Mouse (Mus musculus) lung, adult 2 months (tissue): ENCODE measurements around the gene Dcp1a. TPM values are rescaled to one million over a fixed set of nuclear protein-coding genes. Genes with fewer than 3 reads are reported as not detected.

Experiments used
- DNase-seq: peaks from one replicate; pipeline ENCODE4 v3.0.0; 2022
- H3K4me1 ChIP-seq: fragments of 200-500 bp; 2 replicates; pipeline ENCODE4 v1.6.1; 2011; ENCODE audit warnings: low read length; ENCODE audit not compliant: control insufficient read depth, insufficient read depth
- H3K4me3 ChIP-seq: fragments of 200-500 bp; replicated peaks from 2 replicates; pipeline ENCODE3; 2011; ENCODE audit warnings: low read depth, mild to moderate bottlenecking, control low read depth, low read length; ENCODE audit errors: extremely low read depth
- CTCF ChIP-seq: fragments of 200-500 bp; IDR thresholded peaks from 2 replicates; pipeline ENCODE4 v1.5.1; 2011; ENCODE audit warnings: mild to moderate bottlenecking, low read length, control low read depth; ENCODE audit not compliant: insufficient read depth
- POLR2A ChIP-seq: fragments of 200-500 bp; IDR thresholded peaks from 2 replicates; pipeline ENCODE4 v1.6.1; 2011; ENCODE audit warnings: low read depth, mild to moderate bottlenecking, control low read depth, low read length, borderline replicate concordance; ENCODE audit errors: extremely low read depth
- WGBS: fragments of 180-500 bp; shearing (Covaris S2); methylation state at CpG from one replicate; pipeline ENCODE4 v1.1.7; 2018; 5-methylcytosine and 5-hydroxymethylcytosine counted together
- polyA plus RNA-seq: library from polyadenylated mRNA; depleted of rRNA; stranded (reverse); fragments of >200 nt; gene quantifications from 2 replicates; pipeline ENCODE4 v1.2.3, GENCODE M21; 2012

Gene Dcp1a
- polyA plus RNA-seq, 1 experiment, result 36.5 TPM

DNA sequence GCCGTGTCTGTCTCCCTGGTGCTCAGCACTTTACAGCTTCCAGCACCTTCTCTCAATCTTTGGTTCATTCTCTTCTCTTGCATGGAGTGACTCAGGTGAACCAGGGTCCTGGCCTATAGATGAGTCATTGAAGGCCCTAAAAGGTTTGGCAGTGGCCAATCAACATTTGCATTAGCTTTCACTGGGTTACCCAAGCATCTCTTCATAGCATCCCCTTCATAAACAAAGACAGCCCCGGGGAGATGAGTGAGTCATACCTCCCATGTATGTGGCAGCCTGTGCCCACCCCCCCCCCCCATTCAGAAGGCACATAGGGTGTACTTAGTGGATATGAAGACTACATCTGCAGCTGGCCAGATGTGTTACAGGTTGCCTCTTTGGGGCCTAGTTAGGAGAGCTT, 77.3 kb downstream of the Dcp1a start:
- no peak for TF ChIP-seq CTCF
- TF ChIP-seq POLR2A, result no peak
- DNase-seq, result no peak
- 68% methylated on average over 2 of the region's 2 CpGs for WGBS
- no peak overlapping the region for H3K4me3 ChIP-seq
- peaks cover under 1% of the 10 kb centered on the region; the same call in 1 of the 2 replicates for H3K4me1 ChIP-seq

DNA sequence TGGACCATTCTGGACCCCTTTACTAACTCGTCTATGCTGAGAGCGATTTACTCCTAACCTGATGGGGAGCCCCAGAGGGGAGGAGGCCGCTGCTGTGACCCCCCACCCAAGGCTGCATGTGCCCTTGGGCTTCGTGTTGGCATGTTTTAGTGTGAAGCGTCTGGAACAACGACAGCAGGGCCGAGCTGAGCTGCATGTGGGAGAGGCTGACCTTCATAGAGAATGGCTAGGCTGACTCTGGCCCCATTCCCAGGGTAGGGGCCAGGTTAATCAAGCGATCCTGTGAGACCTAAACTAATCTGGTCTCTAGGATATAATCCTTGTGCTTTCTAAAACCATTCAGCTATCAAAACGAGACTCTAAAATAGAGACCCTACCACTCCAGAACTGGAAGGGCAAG, 78.4 kb downstream of the Dcp1a start:
- 73% methylated on average over 9 of the region's 9 CpGs for WGBS
- Histone ChIP-seq H3K4me1 (no peaks in the 10 kb centered on the region), H3K4me3 (no peak overlapping the region)
- TF ChIP-seq POLR2A (no peak), CTCF (no peak)
- DNase-seq, result no peak

DNA sequence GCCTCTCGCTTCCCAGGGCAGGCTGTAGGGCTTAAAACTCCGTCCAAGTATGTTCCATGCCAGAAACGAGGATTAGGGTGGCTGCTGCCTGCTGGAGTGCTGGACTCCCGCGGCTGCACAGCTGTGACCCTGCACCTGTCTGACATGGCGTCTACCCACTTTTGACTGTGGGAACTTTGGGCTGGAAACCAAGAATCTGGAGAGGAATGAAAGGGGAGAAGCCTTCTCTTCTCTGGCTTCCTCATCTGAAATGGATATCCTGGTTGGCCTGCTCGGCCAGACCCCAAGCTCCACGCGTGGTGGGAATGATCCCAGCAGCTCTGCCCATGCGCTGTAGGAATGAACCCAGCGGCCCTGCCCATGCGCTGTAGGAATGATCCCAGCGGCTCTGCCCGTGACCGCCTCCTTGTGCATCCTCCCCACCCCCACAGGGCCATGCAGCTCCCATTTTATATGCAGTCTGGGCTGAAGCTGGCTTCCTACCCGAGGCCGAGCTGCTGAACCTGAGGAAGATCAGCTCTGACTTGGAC, 80.1 kb downstream of the Dcp1a start:
- WGBS, result 89% methylated on average over 17 of the region's 17 CpGs
- H3K4me1 ChIP-seq, result no peaks in the 10 kb centered on the region
- no peak overlapping the region for H3K4me3 ChIP-seq
- no peak for DNase-seq
- TF ChIP-seq POLR2A, result no peak
- no peak for TF ChIP-seq CTCF

DNA sequence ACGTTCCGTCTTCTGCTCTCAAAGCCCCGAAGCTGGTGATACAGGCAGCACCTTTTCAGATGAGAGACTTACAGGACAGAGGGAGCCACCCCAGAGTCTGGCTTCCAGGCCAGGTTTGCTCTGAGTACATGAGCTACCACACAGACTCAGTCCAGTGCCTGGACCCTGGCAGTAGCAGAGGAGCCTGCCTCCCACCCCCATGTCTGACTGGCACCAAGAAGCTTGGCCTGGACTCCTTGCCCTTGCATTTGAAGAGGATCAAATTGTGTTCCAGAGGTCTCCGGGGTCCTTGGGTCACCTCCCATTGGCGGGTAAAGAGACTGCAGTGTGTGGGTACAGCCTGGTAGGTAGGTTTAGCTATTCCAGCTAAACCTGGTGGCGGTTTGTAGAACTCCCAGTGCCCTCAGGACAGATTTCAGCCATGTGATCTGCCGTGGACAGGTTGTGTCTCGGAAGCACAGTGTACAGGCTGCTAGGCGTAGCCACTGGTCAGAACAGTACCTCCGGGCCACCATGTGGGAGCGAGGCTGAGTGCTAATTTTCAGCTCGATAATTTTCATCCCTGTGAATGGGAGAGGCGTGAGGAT, 81.6 kb downstream of the Dcp1a start:
- no peaks in the 10 kb centered on the region for H3K4me1 ChIP-seq
- whole genome bisulfite sequencing, result 89% methylated on average over 13 of the region's 13 CpGs
- TF ChIP-seq CTCF, result no peak
- TF ChIP-seq POLR2A, result no peak
- no peak overlapping the region for H3K4me3 ChIP-seq
- DNase-seq, result no peak

DNA sequence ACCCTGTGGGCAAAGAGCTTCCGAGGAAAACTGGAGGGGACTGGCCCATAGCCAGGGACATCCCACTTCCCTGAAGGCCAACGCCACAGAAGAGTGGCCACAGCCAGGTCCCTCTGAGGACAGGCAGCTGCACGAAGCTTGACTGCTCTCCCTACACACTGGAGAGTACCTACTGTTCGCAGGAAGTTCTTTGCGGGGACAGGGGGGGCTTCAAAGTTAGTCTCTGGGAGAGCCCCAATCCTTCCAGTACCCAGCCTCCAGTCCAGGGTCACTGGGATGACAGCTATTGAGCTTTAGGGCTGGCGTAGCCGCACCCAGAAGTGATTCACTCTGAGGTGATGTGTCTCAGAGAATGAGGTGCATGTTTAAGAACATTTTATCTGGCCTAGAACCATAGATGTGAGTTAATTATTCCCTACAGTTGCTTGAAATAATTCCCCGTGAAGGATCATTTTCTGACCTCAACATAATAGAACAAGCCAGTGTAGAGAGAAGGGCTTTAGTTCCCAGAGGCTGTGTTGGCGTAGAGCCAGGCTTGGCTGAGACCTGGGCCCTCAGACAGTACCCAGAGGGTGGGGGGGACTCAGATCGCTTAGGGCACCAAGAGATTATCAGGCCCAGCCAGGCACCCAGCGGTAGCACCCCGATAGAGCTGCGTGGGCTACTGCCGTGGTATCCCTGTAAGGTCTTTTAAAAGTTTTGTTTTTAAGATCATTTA, 82.3 kb downstream of the Dcp1a start:
- DNase-seq, result no peak
- no peak for TF ChIP-seq CTCF
- TF ChIP-seq POLR2A, result no peak
- Histone ChIP-seq H3K4me3 (no peak overlapping the region), H3K4me1 (no peaks in the 10 kb centered on the region)
- WGBS, result 66% methylated on average over 14 of the region's 14 CpGs

DNA sequence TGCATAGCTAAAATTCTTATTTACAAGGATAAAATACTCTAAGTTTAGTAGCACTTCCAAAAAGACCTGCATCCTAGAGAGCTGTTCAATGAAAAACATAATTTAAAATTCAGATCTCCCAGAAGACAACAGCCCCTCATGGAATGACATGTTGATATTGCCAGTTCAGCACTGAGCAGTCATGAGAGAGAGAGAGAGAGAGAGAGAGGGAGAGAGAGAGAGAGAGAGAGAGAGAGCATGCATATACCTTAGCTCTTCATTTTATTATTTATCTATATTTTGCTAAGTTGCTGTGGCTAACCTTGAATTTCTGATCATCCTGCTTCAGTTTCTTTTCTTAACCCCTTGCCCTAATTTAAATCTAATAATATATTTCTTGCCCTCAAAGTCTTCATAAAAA, 83.0 kb downstream of the Dcp1a start:
- Histone ChIP-seq H3K4me3 (no peak overlapping the region), H3K4me1 (no peaks in the 10 kb centered on the region)
- TF ChIP-seq CTCF (no peak), POLR2A (no peak)
- DNase-seq, result no peak

DNA sequence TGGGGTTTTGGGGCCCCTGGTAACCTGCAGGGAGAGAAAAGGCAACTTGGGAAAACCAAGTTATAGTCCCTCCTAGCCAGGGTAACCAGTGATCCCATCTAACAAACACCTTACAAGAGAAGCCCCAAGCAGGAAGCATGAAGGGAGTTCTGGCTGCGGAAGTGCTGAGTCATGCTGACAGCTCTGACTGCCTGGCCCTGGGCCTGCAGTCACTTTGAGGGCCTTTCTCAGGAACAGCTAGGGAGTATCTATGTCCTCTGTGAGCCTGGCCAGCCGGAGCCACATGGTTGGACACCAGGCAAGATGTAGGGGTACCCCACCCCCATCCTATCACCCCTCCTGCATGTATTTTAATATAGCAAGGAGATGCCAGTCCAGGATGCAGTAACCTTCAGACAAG, 85.1 kb downstream of the Dcp1a start:
- DNase-seq, result peak; percentile 66
- WGBS, result 64% methylated on average over 2 of the region's 2 CpGs
- no peak for TF ChIP-seq POLR2A
- no peak for TF ChIP-seq CTCF
- Histone ChIP-seq H3K4me3 (no peak overlapping the region), H3K4me1 (no peaks in the 10 kb centered on the region)

DNA sequence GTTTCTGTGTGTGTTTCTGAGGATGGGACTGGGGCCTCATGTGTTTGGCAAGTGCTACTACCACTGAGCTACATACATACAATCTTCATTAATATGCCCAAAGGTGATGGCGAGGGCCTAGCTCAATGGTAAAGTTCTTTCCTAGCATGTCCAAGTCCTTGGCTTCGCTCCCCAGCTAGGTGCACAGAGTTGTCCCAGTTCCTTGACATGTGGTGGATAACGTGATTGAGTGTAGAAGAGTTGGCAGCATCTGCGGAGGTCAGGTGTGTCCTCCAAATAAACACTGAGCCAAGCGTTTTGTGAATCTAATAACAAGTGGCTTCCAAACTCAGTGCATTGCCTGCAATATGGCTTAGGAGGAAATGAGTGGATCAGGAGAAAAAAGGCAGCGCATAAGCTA, 87.0 kb downstream of the Dcp1a start:
- TF ChIP-seq POLR2A, result no peak
- TF ChIP-seq CTCF, result no peak
- DNase-seq, result no peak

DNA sequence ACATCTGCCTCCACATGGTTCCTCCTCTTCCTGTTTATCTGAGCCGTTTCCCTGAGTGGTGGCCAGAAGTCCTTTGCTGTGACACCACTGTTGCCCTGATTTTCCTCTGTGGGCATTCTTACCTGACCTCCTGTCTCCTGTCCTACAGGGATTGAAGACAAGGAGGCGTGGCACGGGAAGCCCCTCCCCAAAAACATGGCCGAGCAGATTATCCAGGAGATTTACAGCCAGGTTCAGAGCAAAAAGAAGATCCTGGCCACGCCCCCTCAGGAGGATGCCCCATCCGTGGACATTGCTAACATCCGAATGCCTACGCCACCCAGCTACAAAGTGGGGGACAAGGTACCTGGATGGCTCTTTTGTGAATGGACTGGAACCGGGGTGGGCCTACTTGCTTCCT, 88.7 kb downstream of the Dcp1a start:
- TF ChIP-seq POLR2A, result no peak
- no peak for TF ChIP-seq CTCF
- WGBS, result 72% methylated on average over 9 of the region's 9 CpGs
- no peak overlapping the region for H3K4me3 ChIP-seq
- no peak for DNase-seq
- H3K4me1 ChIP-seq, result no peaks in the 10 kb centered on the region

More for the DNA sequence above, 87.0 kb downstream of the Dcp1a start:
- Histone ChIP-seq H3K4me1 (no peaks in the 10 kb centered on the region), H3K4me3 (no peak overlapping the region)
- 85% methylated on average over 6 of the region's 6 CpGs for WGBS

DNA sequence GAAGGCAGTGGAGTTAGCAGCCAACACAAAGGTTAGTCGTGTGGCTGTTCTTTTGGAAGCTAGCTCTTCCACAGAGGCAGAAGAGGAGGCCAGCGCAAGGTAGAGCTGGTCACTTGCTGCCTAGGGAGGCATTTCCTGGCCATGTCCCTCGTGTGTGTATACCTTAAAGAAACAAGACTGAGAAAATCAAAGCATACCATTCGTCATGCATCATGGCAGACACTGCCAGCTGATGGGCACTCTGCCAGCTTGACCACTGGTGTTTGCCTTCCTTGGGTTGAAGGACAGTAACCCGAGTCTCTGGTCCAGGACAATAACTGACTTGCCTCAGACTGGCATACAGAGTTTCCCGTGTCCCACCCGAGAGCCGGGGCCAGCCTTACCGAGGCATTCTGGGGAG, 91.0 kb downstream of the Dcp1a start:
- 42% methylated on average over 9 of the region's 9 CpGs for WGBS
- H3K4me3 ChIP-seq, result no peak overlapping the region
- DNase-seq, result no peak
- H3K4me1 ChIP-seq, result 0 out of 2 replicates have a peak, but pooled peaks cover 2% of the 10 kb centered on the region
- TF ChIP-seq CTCF (no peak), POLR2A (no peak)
